Mouse (Mus musculus): ENCODE data around the gene Fkbp1a. TPM values are rescaled to one million over a fixed set of nuclear protein-coding genes. Genes with fewer than 3 reads are reported as not detected.

Gene Fkbp1a
- polyA plus RNA-seq, 1 experiment: 216 TPM

GRCm38 (mm10) chr2:151562930-151563921, 20.9 kb downstream of the Fkbp1a start:
- DNase-seq (ENCODE audit: low read depth): no peak
- TF ChIP-seq CTCF (IDR thresholded peaks at IDR 0.05; ENCODE audit: borderline replicate concordance, extremely low read depth, insufficient read depth, insufficient read length) (no peak), POLR2A (IDR thresholded peaks at IDR 0.05; ENCODE audit: borderline replicate concordance, extremely low read depth, insufficient read depth, insufficient read length, poor library complexity, severe bottlenecking) (no peak)

- DNase-seq (ENCODE audit: low read depth): no peak
- TF ChIP-seq POLR2A (IDR thresholded peaks at IDR 0.05; ENCODE audit: borderline replicate concordance, extremely low read depth, insufficient read depth, insufficient read length, poor library complexity, severe bottlenecking) (no peak), CTCF (IDR thresholded peaks at IDR 0.05; ENCODE audit: borderline replicate concordance, extremely low read depth, insufficient read depth, insufficient read length) (no peak)
Measured at GRCm38 (mm10) chr2:151564006-151564405, 21.7 kb downstream of the Fkbp1a start.

GRCm38 (mm10) chr2:151564986-151565385, 22.7 kb downstream of the Fkbp1a start:
- no peak for DNase-seq (ENCODE audit: low read depth)
- TF ChIP-seq CTCF (IDR thresholded peaks at IDR 0.05; ENCODE audit: borderline replicate concordance, extremely low read depth, insufficient read depth, insufficient read length) (no peak), POLR2A (IDR thresholded peaks at IDR 0.05; ENCODE audit: borderline replicate concordance, extremely low read depth, insufficient read depth, insufficient read length, poor library complexity, severe bottlenecking) (no peak)

GRCm38 (mm10) chr2:151566856-151567255, 24.6 kb downstream of the Fkbp1a start:
- TF ChIP-seq CTCF (IDR thresholded peaks at IDR 0.05; ENCODE audit: borderline replicate concordance, extremely low read depth, insufficient read depth, insufficient read length) (no peak), POLR2A (IDR thresholded peaks at IDR 0.05; ENCODE audit: borderline replicate concordance, extremely low read depth, insufficient read depth, insufficient read length, poor library complexity, severe bottlenecking) (no peak)
- DNase-seq (ENCODE audit: low read depth): no peak

GRCm38 (mm10) chr2:151569452-151569851, 27.2 kb downstream of the Fkbp1a start:
- TF ChIP-seq POLR2A (IDR thresholded peaks at IDR 0.05; ENCODE audit: borderline replicate concordance, extremely low read depth, insufficient read depth, insufficient read length, poor library complexity, severe bottlenecking) (no peak), CTCF (IDR thresholded peaks at IDR 0.05; ENCODE audit: borderline replicate concordance, extremely low read depth, insufficient read depth, insufficient read length) (no peak)
- DNase-seq (ENCODE audit: low read depth): peak; percentile 16

- TF ChIP-seq CTCF (IDR thresholded peaks at IDR 0.05; ENCODE audit: borderline replicate concordance, extremely low read depth, insufficient read depth, insufficient read length) (no peak), POLR2A (IDR thresholded peaks at IDR 0.05; ENCODE audit: borderline replicate concordance, extremely low read depth, insufficient read depth, insufficient read length, poor library complexity, severe bottlenecking) (no peak)
- no peak for DNase-seq (ENCODE audit: low read depth)
Measured at GRCm38 (mm10) chr2:151571873-151572700, 29.8 kb downstream of the Fkbp1a start, which contains the start of gene Sdcbp2. Sdcbp2 (plus strand) TSS chr2:151572622.

DNA sequence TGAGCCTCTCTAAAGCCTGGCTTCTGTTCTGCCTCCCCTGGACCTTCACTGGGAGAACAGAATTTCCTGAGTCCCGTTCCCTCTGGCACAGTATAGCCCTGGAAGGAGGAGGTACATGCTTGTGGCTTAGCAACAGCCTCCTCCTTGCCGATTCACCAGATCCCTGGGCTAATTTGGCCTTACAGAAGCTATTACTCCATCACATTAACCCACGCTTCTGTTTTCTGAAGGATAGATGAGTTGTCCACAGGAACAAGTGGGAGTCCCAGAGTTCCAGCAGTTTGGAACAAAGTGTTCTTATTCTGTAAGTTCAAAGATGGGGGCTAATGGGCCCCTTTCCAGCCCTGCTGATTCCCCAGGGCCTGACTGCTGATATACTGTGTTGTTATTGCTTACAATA, 31.4 kb downstream of the Fkbp1a start:
- TF ChIP-seq CTCF (IDR thresholded peaks at IDR 0.05; ENCODE audit: borderline replicate concordance, extremely low read depth, insufficient read depth, insufficient read length) (no peak), POLR2A (IDR thresholded peaks at IDR 0.05; ENCODE audit: borderline replicate concordance, extremely low read depth, insufficient read depth, insufficient read length, poor library complexity, severe bottlenecking) (no peak)
- DNase-seq (ENCODE audit: low read depth): no peak

GRCm38 (mm10) chr2:151574607-151575006, 32.3 kb downstream of the Fkbp1a start:
- TF ChIP-seq POLR2A (IDR thresholded peaks at IDR 0.05; ENCODE audit: borderline replicate concordance, extremely low read depth, insufficient read depth, insufficient read length, poor library complexity, severe bottlenecking) (no peak), CTCF (IDR thresholded peaks at IDR 0.05; ENCODE audit: borderline replicate concordance, extremely low read depth, insufficient read depth, insufficient read length) (no peak)
- no peak for DNase-seq (ENCODE audit: low read depth)

- no peak for TF ChIP-seq POLR2A (IDR thresholded peaks at IDR 0.05; ENCODE audit: borderline replicate concordance, extremely low read depth, insufficient read depth, insufficient read length, poor library complexity, severe bottlenecking)
- TF ChIP-seq CTCF (IDR thresholded peaks at IDR 0.05; ENCODE audit: borderline replicate concordance, extremely low read depth, insufficient read depth, insufficient read length): peak; percentile 27; the same call in 1 of the 2 replicates
- peak; percentile 73 for DNase-seq (ENCODE audit: low read depth)
Measured at GRCm38 (mm10) chr2:151575119-151575698, 32.9 kb downstream of the Fkbp1a start.

DNA sequence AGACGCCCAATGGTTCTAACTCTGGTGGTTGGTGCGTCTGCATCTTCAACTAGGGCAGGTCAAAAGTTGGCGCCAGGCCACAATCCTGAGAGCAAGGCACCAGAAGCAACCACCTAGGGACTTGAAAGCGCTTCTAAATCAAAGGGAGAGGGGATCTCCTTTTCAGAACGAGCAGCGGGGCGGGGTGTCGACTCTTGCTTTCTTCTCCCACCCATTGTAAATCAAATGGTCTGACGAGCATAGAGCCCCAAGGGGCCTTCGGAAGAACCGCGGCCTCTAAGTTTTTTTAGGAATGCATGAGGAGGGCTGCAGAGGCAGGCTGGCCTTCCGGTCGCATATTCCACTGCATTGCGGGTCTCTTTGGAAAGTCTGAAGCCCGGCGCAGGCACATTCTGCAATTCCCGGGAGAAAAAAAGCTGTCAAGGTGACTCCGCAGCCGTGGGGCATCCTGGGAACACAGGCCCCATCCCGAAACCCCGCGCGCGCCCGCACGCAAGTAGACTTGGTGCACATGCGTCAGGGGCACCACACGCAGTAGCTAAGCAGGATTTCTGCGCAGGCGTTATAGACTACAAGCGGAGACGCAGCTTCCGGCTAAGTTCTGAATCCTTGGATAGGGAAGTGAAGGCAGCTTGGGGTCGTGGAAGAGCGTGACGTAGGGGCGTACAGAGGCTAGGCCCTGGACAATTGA, 33.6 kb downstream of the Fkbp1a start:
- peak; percentile 98 for DNase-seq (ENCODE audit: low read depth)
- peak; percentile 43; the same call in 1 of the 2 replicates for TF ChIP-seq POLR2A (IDR thresholded peaks at IDR 0.05; ENCODE audit: borderline replicate concordance, extremely low read depth, insufficient read depth, insufficient read length, poor library complexity, severe bottlenecking)
- TF ChIP-seq CTCF (IDR thresholded peaks at IDR 0.05; ENCODE audit: borderline replicate concordance, extremely low read depth, insufficient read depth, insufficient read length): no peak
